Mouse (Mus musculus) mouse trophoblast stem cell (cell line): ENCODE measurements around the gene Pcsk4.

Source experiments
- in situ Hi-C, 2 experiments: fragments of 300-500 bp; cut with MseI, MboI; formaldehyde crosslinking; loops; 2 replicates in 1 of 2; 3 replicates in 1 of 2; pipeline ENCODE4 v1.15.1; 2025

The Pcsk4 gene

DNA sequence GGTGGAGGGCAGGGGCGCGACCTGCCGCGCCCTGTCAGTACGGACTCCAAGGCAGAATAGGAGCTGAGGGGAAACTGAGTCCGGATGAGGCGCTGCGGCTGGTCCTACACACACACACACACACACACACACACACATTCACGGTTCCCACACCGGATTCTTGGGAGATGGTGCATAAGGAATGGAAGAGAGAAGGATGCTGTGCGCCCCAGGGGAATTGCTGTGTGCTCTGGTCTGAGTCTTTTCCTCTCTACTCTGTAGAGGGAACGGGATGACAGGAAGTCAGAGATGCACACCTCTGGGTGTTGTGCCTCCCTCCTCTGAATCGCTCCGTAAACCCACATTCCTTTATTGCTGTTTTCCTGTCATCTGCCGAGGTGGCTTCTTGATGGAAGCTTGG, 30.0 kb downstream of the Pcsk4 start:
- in situ Hi-C loops = no loop called here

DNA sequence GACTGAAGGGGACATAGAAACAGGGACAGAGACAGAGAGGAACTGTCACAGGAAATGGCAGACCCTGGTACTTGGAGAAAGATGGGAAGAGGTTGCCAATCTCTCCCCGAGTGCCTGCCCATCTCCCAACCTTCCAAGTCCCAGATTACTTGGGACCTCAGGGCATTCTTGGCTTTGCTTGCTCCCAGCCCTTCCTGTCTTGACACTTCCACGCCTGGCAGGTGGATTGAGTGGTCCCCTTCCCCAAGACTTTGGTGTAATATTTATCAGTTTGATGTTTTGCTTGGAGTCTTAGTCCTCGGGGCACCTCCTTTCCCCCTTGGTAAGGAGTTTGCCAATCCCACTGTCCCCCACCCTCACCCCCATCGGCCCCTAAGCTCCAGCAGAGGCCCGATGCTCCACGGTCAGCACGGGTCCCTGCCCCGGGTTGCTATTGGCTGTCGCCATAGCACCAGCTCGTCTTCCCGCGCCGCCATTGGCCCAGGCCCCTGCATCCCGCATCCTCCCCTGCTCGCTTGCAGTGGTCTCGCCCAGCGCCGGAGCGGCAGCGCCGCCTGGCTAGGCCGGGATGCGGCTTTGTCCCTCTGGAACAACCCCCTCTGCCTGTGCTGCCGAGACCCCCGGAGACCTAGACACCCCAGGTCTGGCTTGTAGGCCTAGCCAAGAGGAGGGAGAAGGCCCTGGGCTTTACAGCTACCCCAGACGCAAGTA, 30.6 kb downstream of the Pcsk4 start:
- in situ Hi-C loops = no loop called here

DNA sequence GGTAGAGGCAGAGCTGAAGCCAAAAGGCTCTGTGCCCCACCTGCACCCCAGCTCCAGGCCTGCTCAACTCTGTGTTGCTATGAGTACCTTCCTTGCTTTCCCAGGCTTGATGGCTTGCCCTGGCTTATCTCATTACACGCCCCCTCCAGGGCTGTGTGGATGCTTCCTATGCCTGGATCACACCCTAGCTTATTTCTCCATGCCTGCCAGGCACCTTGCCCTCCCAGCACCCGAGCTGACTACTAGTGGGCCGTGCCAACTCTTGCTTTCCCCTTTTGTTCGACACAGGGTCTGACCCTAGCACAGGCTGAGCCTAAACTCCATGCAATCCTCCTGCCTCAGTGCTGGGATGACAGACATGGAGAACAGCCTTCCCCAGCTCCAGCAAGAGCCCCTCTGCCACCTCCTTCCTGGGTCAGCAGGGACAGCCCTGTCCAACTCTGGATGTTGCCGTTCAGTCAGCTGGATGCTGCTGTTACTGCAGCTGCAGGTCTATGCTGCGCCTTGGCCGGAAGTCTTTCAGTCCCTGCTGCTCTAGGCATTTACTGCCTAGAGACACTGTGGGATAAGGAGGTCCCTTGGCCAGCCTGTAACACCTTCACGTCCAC, 31.7 kb downstream of the Pcsk4 start:
- in situ Hi-C loops = no loop called here

DNA sequence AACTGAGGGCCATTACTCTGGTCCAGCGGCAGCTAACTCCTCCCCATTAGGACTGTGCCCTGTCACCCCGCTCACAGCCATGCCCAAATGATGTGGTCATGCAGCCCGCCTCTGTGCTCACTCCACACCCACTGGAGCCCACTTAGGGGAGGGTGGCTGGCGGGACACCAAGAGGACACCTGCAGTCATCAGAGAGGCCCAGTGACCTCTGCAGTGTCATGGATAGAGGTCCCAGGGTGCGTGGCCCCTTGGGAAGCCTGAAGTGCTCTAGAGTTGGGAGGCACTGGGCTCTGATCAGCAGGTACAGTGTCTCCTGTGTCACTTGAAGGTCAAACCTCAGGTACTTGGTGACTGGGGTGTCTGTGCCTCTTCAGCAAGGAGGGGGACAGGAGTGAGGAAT, 32.5 kb downstream of the Pcsk4 start:
- in situ Hi-C loops = no loop called here

DNA sequence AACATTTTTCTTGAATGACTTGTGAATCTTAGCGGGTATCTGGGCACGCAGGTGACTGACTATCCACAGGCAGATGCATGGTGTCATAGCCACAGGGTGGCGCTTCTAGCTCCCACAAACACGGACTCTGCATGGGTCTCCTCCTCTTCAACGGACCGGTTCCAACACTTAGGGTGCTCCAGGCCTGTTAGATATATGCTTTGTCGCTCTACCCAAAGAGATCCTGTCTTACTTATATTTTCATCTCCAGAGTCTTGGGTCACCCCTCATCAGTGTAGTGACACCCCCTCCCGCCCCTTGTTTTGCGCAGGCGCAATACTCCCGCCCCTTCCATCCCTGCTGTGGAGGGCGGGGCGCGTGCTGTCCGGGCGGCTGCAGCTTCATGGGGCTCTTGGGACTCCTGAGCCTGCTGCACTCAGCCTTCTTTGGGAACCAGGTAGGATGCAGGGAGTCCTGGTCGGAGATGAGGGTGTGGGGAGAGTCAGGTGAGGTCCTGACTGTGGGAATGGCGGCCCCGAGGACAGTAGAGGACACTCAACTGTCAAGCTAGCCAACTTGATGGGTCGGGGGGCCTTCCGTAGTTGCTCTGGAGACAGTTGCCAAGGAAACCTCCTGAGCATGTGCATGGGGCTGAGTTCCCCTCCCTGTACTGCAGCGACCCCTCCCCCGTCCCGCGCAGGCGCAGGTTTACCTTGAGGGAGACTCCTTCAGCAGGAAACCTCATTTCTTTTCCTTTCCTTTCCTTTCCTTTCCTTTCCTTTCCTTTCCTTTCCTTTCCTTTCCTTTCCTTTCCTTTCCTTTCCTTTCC, 33.5 kb downstream of the Pcsk4 start, which contains the start of gene Apc2:
Apc2 (plus strand) TSS at position 360 of the 808 bp plus-strand sequence.
- in situ Hi-C loops = no loop called here

DNA sequence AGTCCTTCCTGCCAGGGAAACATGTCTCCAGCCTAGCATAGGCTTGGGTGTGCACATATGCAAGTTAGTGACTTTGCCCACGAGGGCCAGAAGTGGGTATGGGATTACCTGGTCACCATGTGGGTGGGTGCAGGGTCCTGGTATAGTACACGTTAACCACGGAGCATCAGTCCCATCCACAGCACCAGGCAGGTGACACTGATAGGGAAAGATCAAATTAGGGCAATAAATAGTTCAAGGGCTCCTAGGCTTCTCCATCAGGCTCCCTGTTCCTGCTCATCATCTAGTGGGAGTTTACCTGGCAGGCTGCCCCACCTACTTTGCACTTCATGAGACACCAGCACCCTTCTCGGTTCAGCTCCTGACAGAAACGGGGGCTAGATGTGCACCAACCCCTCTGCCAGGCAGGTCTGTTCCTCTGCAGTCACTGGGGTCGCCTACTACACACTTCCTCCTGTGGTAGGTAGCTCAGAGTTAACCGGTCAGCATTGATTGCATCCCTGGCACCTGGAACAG, 34.5 kb downstream of the Pcsk4 start:
- in situ Hi-C loops = no loop called here

DNA sequence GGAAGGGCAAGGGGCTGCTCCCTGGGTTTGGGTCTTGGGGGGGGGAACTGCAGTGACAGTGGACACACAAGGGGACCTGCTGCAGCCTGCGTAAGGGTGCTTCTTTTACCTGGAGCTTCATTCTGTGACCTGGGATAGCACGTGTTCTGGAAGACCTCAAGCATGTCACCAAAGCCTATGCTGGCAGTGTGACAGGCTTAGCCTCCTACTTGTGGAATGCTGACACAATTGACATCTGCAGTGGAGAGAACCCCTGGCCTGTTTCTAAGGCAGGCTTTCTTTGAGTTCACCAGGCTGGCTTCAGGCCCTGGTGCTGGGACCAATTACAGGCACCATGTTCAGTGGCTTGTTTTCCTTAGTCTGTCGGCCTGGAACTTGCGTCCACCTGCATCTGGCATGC, 35.0 kb downstream of the Pcsk4 start:
- in situ Hi-C loops = no loop called here

DNA sequence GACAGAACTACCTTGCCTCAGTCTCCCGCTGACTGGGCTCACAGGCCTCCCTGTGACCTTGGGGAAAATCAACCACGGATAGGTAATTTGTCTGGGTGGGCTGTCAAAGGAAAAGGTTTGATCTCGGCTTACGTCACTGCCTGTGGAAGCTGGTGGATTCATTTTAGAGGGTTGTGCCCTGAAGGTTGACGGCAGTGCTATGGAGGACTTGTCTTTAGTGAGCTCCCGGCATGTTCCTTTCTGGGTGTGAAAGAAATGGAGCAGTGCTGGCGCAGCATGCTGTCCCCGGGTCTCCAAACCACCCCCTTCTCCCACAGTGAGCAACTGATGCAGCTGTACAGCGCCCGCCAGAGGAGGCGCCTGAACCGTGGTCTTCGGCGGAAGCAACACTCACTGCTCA, 36.0 kb downstream of the Pcsk4 start:
- in situ Hi-C loops = no loop called here

DNA sequence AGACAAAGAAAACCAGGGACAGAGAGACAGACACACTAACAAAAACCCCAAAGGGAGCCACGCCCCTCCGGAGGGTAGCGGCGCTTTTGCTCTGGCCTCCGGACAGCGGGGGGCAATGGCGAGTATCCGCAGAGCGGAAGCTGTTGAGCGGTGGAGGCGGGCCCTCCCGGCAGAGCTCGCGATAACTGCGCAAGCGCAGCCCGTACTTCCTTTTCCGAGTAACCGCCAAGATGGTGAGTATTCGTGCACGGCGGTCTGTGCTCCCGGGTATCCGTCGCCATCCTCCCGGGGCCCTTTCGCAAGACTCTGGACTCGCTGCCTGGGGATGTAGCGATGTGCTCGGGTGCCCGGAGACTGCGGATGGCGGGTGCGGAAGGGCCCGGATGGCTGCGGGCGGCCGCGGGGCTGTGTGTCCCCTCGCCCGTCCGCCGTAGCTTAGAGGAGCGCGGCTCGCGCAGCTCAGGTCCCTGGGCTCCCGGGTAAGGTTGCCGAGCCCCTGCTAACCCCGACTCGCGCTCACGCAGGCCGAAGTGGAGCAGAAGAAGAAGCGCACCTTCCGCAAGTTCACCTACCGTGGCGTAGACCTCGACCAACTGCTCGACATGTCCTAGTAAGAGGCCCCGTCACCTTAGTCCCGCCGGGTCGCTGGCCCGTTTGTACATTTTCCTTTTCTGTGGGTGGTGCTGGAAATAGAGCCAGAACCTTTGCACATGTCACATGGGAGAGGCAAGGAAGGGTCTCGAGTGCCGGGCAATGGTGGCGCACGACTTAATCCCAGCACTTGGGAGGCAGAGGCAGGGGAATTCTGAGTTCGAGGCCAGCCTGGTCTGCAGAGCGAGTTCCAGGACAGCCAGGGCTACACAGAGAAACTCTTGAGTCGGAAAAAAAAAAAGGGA, 36.8 kb downstream of the Pcsk4 start, which contains the start of gene Rps15:
Rps15 (plus strand) TSS at position 203 of the 896 bp plus-strand sequence.
- in situ Hi-C loops = no loop called here

DNA sequence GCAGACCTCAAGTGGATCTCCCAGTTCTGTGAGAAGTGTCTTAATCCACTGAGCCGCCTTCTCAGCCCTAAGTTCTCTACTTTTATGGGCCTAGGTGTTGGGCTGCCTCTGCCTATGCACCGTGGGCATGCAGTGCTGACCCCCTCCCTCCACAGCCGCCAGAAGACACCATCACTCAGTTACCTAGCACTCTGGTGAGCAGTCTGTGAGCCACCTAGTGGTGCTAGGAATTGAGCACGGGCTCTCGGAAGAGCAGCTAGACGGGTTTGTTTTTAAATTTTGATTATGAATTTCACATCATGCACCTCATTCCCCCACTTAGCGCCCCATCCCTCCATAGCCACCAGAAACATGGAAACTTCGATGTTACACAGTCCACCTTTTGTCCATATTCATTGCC, 40.6 kb downstream of the Pcsk4 start:
- in situ Hi-C loops = no loop called here

DNA sequence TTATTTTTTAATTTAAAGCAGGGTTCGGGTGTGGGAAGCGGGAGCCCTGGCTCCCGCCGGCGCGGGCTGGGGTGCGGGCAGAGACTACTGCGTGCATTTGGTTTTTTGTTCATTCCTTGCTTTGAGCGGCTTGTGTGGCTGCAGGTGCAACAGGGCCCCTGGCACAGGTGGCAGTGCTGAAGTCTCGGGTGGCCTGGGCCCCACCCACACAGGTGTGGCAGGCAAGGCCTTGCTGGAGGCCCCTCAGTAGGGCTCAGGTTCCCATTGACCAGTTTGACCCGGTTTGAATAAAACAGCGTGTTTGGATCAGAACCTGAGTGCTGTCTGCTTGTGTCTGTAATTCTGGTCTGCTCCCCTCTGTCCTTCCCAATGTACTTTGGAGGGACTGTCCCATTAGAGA, 41.2 kb downstream of the Pcsk4 start:
- in situ Hi-C loops = no loop called here

DNA sequence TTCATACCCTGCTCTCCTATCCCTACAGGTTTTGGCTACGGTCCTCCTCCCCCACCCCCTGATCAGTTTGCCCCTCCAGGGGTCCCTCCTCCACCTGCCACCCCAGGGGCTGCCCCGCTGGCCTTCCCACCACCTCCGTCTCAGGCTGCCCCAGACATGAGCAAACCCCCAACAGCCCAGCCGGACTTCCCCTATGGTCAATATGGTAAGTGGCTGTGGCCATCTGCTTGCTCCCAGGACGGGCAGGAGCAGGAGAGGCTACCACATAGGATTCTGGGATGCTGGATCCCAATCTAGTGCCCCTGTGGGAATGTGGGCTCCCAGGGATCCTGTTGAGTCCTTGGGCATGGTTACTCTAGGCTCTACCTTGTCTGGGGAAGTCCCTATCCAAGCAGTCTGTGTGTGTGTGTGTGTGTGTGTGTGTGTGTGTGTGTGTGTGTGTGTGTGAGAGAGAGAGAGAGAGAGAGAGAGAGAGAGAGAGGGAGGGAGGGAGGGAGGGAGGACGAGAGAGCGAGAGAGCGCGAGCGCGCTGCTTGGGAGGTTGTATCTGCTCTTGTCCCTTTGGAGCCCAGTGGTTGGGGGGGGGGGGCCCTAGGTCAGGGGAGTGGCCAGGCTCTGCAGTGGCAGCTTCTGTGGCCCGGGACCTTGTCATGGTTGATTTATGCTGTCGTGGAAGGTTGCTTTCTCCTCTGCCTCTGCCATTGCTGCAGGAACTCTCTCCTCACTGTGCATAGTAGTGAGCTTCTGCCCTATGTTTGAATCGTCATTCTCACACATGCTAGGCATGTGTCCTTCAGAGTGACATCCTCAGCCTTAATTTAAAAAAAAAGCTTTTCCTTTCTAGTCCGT, 43.9 kb downstream of the Pcsk4 start:
- in situ Hi-C loops = no loop called here

DNA sequence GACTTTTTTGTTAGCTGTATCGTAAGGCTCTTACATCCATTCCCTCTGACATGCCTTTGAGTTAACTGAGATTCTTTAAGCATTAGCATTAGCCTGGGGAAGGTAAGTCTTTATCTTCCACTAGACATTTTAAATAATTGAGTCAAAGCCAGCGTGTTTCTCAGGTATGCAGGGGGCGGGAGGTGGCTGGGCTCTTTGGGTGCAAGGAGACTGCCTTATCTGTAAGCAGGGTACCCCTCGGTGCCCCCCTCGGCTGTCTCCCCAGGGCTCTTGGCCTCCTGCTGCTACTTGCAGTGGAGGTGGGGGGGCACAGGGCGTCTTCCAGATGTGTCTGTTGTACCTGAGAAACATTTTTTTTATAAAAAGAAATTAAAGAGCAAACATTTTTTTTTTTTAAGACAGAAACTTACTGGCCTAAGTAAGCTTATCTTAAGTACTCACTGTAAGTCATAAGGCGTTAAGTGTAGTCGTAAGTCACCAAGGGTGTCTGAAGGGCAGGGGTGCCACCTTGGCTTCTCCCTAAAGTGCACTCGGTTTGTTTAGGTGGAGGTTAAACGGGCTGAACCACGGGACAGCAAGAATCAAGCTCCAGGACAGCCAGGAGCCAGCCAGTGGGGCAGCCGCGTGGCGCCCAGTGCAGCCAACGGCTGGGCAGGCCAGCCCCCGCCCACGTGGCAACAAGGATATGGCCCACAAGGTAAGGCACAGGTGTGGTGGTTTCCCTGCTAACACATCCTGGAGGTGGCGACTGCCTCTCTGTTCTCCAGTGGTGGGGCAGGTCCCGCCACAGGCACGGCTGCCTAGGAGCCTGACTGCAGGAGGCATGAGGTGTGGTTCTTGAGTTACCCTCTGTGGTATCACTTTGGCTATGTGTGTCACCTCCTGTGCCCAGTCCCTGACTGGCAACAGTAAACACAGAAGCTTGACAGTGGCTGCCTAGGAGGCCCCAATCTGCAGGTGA, 46.5 kb downstream of the Pcsk4 start:
- in situ Hi-C loops = no loop called here

DNA sequence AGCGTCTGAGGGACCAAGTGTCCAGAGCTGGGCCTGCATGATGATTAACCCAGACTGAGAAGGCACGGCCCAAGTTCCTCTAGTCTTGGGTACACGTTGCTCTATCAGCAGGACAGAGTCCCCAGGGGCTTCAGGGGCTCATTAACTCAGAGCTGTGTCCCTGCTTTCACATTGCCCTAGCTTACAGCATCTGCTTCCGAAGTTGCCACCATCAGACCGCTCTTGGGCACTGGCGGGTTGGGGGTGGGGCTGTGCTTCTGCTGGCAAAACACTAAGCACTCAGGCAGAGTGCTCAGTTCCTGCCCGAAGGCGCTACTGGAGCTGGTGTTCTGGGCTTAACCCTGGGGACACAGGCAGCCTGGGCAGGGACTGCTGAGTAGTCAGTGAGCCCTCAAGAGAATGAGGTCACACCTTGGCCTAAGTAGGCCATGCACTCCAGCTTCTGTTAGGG, 47.4 kb downstream of the Pcsk4 start:
- in situ Hi-C loops = no loop called here

DNA sequence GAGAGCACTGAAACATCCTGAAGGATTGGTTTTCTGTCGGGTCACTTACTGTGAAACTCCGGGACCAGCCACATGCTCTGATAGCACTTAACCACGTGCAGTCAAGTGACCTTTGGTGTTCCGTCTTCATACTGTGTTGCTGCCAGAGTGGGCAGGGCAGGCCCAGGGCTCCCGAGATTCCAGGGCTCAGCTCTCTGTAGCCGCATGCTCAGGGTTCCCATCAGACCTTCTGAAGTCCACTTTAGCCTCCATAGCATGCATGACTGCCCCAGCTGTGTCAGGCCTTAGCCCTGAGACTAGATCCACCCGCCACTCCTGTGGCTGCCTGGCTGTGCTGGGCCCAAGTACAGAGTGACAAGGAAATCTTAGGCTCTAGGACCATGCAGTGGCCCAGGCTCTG, 48.0 kb downstream of the Pcsk4 start:
- in situ Hi-C loops = no loop called here

DNA sequence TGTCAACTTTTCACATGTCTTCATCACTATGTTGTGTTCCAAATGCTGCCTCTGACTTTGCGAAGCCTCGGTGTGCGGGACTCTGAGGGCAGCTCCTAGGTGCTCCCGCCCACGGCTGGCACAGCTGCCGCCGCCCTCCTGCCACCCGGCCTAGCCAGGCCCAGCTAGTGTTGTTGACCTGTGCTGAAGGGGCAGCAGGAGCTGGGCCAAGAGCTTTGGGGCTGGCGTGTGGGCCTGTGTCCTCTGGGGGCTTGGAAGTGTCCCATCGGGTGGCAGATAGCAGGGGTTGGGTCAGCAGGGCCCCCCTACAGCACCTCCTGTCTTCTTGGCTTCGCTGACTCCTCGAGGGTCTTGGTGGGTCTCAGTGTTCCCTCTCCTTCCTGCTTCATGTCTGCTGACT, 50.0 kb downstream of the Pcsk4 start:
- in situ Hi-C loops = no loop called here

DNA sequence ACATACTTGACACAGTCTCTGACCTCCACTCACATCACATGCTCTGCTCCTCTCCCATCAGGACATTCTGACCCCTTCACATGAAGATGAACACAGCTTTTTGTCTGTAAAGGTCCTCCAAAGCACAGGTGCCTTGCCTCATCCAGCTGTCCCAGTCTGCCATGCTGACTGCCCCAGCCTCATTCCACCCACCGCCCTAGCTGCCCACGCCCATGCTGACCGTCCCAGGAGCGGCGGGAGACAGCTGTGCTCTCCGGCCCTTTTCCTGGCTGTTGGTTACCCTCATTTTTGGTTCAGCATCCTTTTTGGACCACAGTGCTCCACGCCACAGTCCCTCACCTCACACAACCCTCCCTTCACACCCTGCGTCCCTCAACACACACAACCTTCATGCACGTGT, 50.9 kb downstream of the Pcsk4 start:
- in situ Hi-C loops = no loop called here

DNA sequence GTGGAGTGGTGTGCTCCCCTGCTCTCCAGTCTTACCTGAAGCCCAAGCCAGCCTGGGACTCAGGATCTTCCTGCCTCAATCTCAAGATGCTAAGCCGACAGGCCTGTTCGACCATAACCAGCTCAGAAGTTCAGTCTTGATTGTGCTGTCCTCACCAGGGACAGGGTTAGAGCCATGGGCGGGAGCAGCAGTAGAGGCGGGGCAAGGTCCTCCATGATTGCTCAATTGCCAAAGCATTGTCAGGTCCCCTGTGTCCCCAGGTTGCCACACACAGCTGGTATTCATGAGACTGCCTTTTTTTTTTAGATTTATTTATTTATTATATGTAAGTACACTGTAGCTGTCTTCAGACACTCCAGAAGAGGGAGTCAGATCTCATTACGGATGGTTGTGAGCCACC, 53.1 kb downstream of the Pcsk4 start:
- in situ Hi-C loops = no loop called here

DNA sequence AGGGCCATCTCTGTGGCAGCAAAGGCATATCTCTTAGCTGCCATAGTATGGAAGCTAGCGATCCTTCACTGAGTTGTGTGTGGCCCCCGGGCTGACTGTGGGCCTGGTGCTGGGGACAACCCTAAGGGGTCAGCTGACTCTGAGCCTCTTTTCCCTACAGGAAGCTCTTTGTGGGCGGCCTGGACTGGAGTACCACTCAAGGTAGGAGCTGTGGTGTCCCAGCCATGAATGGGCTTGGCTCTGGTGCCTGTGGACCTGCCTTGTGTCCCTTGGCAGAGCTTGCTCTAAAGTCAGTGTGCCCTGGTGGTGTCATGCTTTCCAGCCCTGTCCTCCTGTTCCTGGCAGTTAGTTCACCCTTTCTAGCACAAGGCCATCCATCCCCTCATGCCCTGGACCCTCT, 55.5 kb downstream of the Pcsk4 start:
- in situ Hi-C loops = no loop called here
